In genomic region chr4:126046851-126047585, GRCm38 (mm10) we compare ENCODE assay signal across 8 mouse cellular contexts. TPM values are rescaled to one million over a fixed set of nuclear protein-coding genes. Genes with fewer than 3 reads are reported as not detected.
DNase-seq lines count a peak whose midpoint lies in the region; ATAC-seq lines count a peak whose summit lies in the region.

Gene Mrps15, plus strand, starts transcription at chr4:126046925.

- peak; percentile 98 for DNase-seq in ZHBTc4 (ENCODE audit: low read depth, low spot score)
- DNase-seq in cerebellum, postnatal 4 days (ENCODE audit: low spot score in 2 of 2): peak; percentile 66 to 79
- DNase-seq in gastrocnemius, adult 18-20 months (ENCODE audit: low spot score): peak; percentile 86
- DNase-seq in left cerebral cortex, adult 8-10 months (ENCODE audit: low spot score in 2 of 2): peak; percentile 66 to 82
- DNase-seq in right cerebral cortex, postnatal 14 days: peak; percentile 84
- peak; percentile 72 to 88 for DNase-seq in urinary bladder, postnatal 36 days (ENCODE audit: low spot score in 2 of 2)

- peaks cover 10% of the 10 kb centered on the region for H3K4me1 ChIP-seq in hindbrain, embryonic 16.5 days (ENCODE audit: control insufficient read depth, insufficient read depth, low read depth, low read length)

- WGBS in hindbrain, embryonic 16.5 days: under 1% methylated on average over 51 of the region's 56 CpGs

- H3K27me3 ChIP-seq in hindbrain, embryonic 16.5 days (replicated peaks; ENCODE audit: control insufficient read depth, insufficient read depth, low read length): no peaks in the 10 kb centered on the region

- peak; percentile 96 for ATAC-seq in hindbrain, embryonic 16.5 days
- peak; percentile 96 for ATAC-seq in megakaryocyte progenitor cell, adult 5-6 weeks (replicated peaks; ENCODE audit: poor library complexity)

- H3K36me3 ChIP-seq in hindbrain, embryonic 16.5 days (ENCODE audit: control insufficient read depth, insufficient read depth, low read length): peaks cover 7% of the 10 kb centered on the region; the same call in 1 of the 2 replicates

- H3K9me3 ChIP-seq in hindbrain, embryonic 16.5 days (ENCODE audit: control insufficient read depth, low read length): no peaks in the 10 kb centered on the region

- H3K9ac ChIP-seq in hindbrain, embryonic 16.5 days (ENCODE audit: low read depth, low read length): peak within 1 kb of the TSS; percentile 88

- peak within 1 kb of the TSS; percentile 77 for H3K4me2 ChIP-seq in hindbrain, embryonic 16.5 days (ENCODE audit: low read length)

- peak within 1 kb of the TSS; percentile 86 for H3K4me3 ChIP-seq in hindbrain, embryonic 16.5 days (ENCODE audit: low read length)

- peak within 1 kb of the TSS; percentile 86 for H3K27ac ChIP-seq in hindbrain, embryonic 16.5 days (ENCODE audit: low read depth, low read length)

RNA-seq across cellular contexts. Expression of gene Mrps15, which starts in this region (rescaled TPM):
- 10 to 100 TPM; 79.5 to 80.7 TPM for total RNA-seq in gastrocnemius, adult 18-20 months (2021)
- polyA plus RNA-seq in hindbrain, embryonic 16.5 days (2015; fragmentation: Nextera tagmentation; extraction: Ambion mirVana): 134 and 138 TPM in 2 replicates
- 10 to 100 TPM; 47.9 to 55.3 (median 51.5) TPM for total RNA-seq in left cerebral cortex, adult 8-10 months (2022)
- 196 and 200 TPM in 2 replicates for total RNA-seq in megakaryocyte progenitor cell, adult 5-6 weeks (2015)
- 76.1 and 90.5 TPM in 2 replicates for total RNA-seq in megakaryocyte progenitor cell, adult 5-6 weeks (2017)

Comparison
In these comparisons a context has a peak if more than half of its experiments do, and no peak if none do; other contexts are left out.
1. Peak in every context shown above with its lines: DNase-seq, ATAC-seq, H3K4me3 ChIP-seq and H3K27ac ChIP-seq.